Mouse (Mus musculus) myocyte (in vitro differentiated cells): ENCODE data around the gene Jmjd1c. TPM values are rescaled to one million over a fixed set of nuclear protein-coding genes. Genes with fewer than 3 reads are reported as not detected.

Experiments
- H3K27me3 ChIP-seq: one replicate; pipeline ENCODE4 v1.6.1; 2011; ENCODE audit not compliant: control insufficient read depth, insufficient read depth, insufficient read length
- H3K36me3 ChIP-seq: one replicate; pipeline ENCODE4 v1.6.1; 2011; ENCODE audit not compliant: control insufficient read depth, insufficient read depth
- H3K4me2 ChIP-seq: one replicate; pipeline ENCODE4 v1.6.1; 2011; ENCODE audit warnings: low read depth, control low read depth
- H3K4me3 ChIP-seq: one replicate; pipeline ENCODE4 v1.5.1; 2011; ENCODE audit warnings: mild to moderate bottlenecking, control low read depth, moderate library complexity
- H3K79me2 ChIP-seq: one replicate; pipeline ENCODE4 v1.6.1; 2011; ENCODE audit not compliant: control insufficient read depth, insufficient read depth
- H3ac ChIP-seq: one replicate; pipeline ENCODE4 v1.6.1; 2011; ENCODE audit not compliant: control insufficient read depth, insufficient read length
- CEBPB ChIP-seq: IDR thresholded peaks from 2 replicates; pipeline ENCODE4 v1.6.1; 2011; ENCODE audit warnings: mild to moderate bottlenecking, moderate library complexity; ENCODE audit not compliant: poor library complexity, insufficient read depth, severe bottlenecking
- E2F4 ChIP-seq: IDR thresholded peaks from one replicate; pipeline ENCODE4 v1.6.1; 2011; ENCODE audit warnings: mild to moderate bottlenecking, control low read depth, moderate library complexity; ENCODE audit not compliant: insufficient read depth
- MAX ChIP-seq: IDR thresholded peaks from one replicate; pipeline ENCODE4 v1.6.1; 2011; ENCODE audit warnings: low read depth, mild to moderate bottlenecking, control low read depth
- MYOD1 ChIP-seq, 3 experiments: IDR thresholded peaks; one replicate each; pipeline ENCODE4 v1.6.1; 2011; ENCODE audit warnings: control low read depth in 2 of 3, low read depth in 2 of 3, mild to moderate bottlenecking in 2 of 3, moderate library complexity in 1 of 3; ENCODE audit not compliant: insufficient read length in 2 of 3, control insufficient read depth in 1 of 3
- MYOG ChIP-seq, 3 experiments: IDR thresholded peaks; one replicate each; pipeline ENCODE4 v1.6.1; 2011; ENCODE audit warnings: control low read depth in 2 of 3, low read depth in 2 of 3, mild to moderate bottlenecking in 2 of 3; ENCODE audit not compliant: insufficient read length in 2 of 3, control insufficient read depth in 1 of 3, insufficient read depth in 1 of 3
- POLR2A ChIP-seq: IDR thresholded peaks from one replicate; pipeline ENCODE4 v1.6.1; 2011; ENCODE audit warnings: low read depth, mild to moderate bottlenecking, control low read depth, moderate library complexity; ENCODE audit not compliant: insufficient read length
- POLR2AphosphoS2 ChIP-seq: IDR thresholded peaks from one replicate; pipeline ENCODE4 v1.6.1; 2011; ENCODE audit warnings: low read depth, control low read depth; ENCODE audit not compliant: insufficient read length
- REST ChIP-seq: IDR thresholded peaks from one replicate; pipeline ENCODE4 v1.6.1; 2011; ENCODE audit warnings: mild to moderate bottlenecking, control low read depth, moderate library complexity; ENCODE audit not compliant: insufficient read depth, insufficient read length
- SRF ChIP-seq: IDR thresholded peaks from one replicate; pipeline ENCODE4 v1.6.1; 2011; ENCODE audit warnings: low read depth; ENCODE audit not compliant: control insufficient read depth, insufficient read length
- TCF12 ChIP-seq: IDR thresholded peaks from one replicate; pipeline ENCODE4 v1.6.1; 2011; ENCODE audit warnings: mild to moderate bottlenecking, control low read depth; ENCODE audit not compliant: poor library complexity, insufficient read depth, severe bottlenecking
- TCF3 ChIP-seq: IDR thresholded peaks from one replicate; pipeline ENCODE4 v1.6.1; 2011; ENCODE audit warnings: low read depth, control low read depth; ENCODE audit not compliant: insufficient read length
- USF1 ChIP-seq: IDR thresholded peaks from one replicate; pipeline ENCODE4 v1.6.1; 2011; ENCODE audit warnings: low read depth, mild to moderate bottlenecking, control low read depth, moderate library complexity
- polyA plus RNA-seq: library from polyadenylated mRNA; unstranded; fragments of >200 nt; fragmentation: generic; extraction: Trizol; gene quantifications from one replicate; pipeline ENCODE4 v1.2.1, GENCODE M21; 2012; ENCODE audit warnings: missing spikeins

The Jmjd1c gene
- polyA plus RNA-seq, 1 experiment, result 5.6 TPM

DNA sequence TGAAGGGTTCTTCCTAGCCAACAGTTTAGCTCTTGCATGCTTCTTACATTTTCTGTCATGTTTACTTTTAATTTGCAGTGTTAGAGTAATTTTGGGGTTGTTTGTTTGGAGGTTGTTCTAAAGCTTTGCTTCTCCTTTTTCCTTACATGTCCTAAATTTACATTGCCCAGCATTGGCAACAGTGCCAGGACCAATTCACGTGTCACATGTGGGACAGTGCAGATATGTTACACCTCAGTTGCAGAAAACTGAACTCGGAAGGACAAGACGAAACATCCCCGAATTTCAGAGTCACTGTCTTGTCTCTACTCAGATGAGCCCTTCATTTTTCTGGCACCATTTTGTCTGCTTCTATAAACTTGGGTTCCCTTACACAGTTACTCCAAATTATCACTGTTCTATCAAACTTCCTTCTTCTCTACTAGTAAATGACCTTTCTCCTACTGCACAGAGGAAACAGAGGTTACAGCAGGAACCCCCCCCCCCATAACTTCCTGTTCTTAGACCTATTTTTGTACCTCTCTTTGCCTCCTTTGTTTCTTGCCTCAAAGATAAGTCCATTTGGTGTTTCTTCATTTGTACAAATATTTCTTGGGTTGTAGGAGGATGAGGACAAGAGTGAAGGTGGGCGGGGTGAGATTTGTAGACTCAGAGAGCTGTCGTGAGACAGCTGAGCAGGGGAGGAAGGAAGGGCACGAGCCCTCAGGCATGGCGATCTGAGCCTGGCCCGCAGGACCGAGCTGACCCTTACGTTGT is 108.9 kb downstream of the Jmjd1c start:
- no peaks in the 10 kb centered on the region for H3K36me3 ChIP-seq
- no peaks in the 10 kb centered on the region for H3K27me3 ChIP-seq
- no peak for TF ChIP-seq TCF12
- TF ChIP-seq MYOD1 (IDR thresholded peaks at IDR 0.05; ENCODE audit: control insufficient read depth in 1 of 3, insufficient read length in 2 of 3, low read depth in 2 of 3), result no peak
- no peak for TF ChIP-seq MYOG (IDR thresholded peaks at IDR 0.05; ENCODE audit: control insufficient read depth in 1 of 3, insufficient read depth in 1 of 3, insufficient read length in 2 of 3, low read depth in 2 of 3)
- no peak for TF ChIP-seq E2F4
- TF ChIP-seq POLR2AphosphoS2, result no peak
- TF ChIP-seq CEBPB, result no peak
- TF ChIP-seq SRF, result no peak
- no peak for TF ChIP-seq MAX
- no peak for TF ChIP-seq USF1
- TF ChIP-seq REST, result no peak
- TF ChIP-seq POLR2A, result no peak
- TF ChIP-seq TCF3, result no peak
- no peak overlapping the region for H3ac ChIP-seq
- no peak overlapping the region for H3K4me3 ChIP-seq
- no peak overlapping the region for H3K4me2 ChIP-seq
- peaks cover 99% of the 10 kb centered on the region for H3K79me2 ChIP-seq

GRCm38 (mm10) chr10:67207931-67208330 is 112.0 kb downstream of the Jmjd1c start:
- no peak overlapping the region for H3K4me2 ChIP-seq
- no peak overlapping the region for H3K4me3 ChIP-seq
- TF ChIP-seq TCF12, result no peak
- TF ChIP-seq SRF, result no peak
- no peak for TF ChIP-seq E2F4
- no peak for TF ChIP-seq POLR2A
- no peak for TF ChIP-seq MAX
- TF ChIP-seq TCF3, result no peak
- no peak for TF ChIP-seq CEBPB
- no peak for TF ChIP-seq POLR2AphosphoS2
- peaks cover 99% of the 10 kb centered on the region for H3K79me2 ChIP-seq
- H3K27me3 ChIP-seq, result no peaks in the 10 kb centered on the region
- no peaks in the 10 kb centered on the region for H3K36me3 ChIP-seq
- no peak overlapping the region for H3ac ChIP-seq

- Histone ChIP-seq H3K4me2 (no peak overlapping the region), H3K79me2 (peaks cover 99% of the 10 kb centered on the region), H3K27me3 (no peaks in the 10 kb centered on the region), H3K36me3 (no peaks in the 10 kb centered on the region), H3K4me3 (no peak overlapping the region), H3ac (no peak overlapping the region)
- TF ChIP-seq SRF, result no peak
- no peak for TF ChIP-seq USF1
- no peak for TF ChIP-seq REST
- no peak for TF ChIP-seq POLR2AphosphoS2
- TF ChIP-seq MYOD1 (IDR thresholded peaks at IDR 0.05; ENCODE audit: control insufficient read depth in 1 of 3, insufficient read length in 2 of 3, low read depth in 2 of 3), result no peak
- no peak for TF ChIP-seq MYOG (IDR thresholded peaks at IDR 0.05; ENCODE audit: control insufficient read depth in 1 of 3, insufficient read depth in 1 of 3, insufficient read length in 2 of 3, low read depth in 2 of 3)
- TF ChIP-seq TCF3, result no peak
- TF ChIP-seq CEBPB, result no peak
- no peak for TF ChIP-seq POLR2A
- no peak for TF ChIP-seq MAX
Observed at GRCm38 (mm10) chr10:67209916-67210675, 114.2 kb downstream of the Jmjd1c start.

- H3K4me2 ChIP-seq, result no peak overlapping the region
- H3ac ChIP-seq, result no peak overlapping the region
- peaks cover 8% of the 10 kb centered on the region for H3K36me3 ChIP-seq
- H3K27me3 ChIP-seq, result no peaks in the 10 kb centered on the region
- TF ChIP-seq MAX, result no peak
- no peak for TF ChIP-seq USF1
- no peak for TF ChIP-seq CEBPB
- TF ChIP-seq SRF, result no peak
- TF ChIP-seq REST, result no peak
- TF ChIP-seq POLR2A, result no peak
- TF ChIP-seq TCF12, result no peak
- no peak for TF ChIP-seq POLR2AphosphoS2
- TF ChIP-seq MYOD1 (IDR thresholded peaks at IDR 0.05; ENCODE audit: control insufficient read depth in 1 of 3, insufficient read length in 2 of 3, low read depth in 2 of 3), result no peak
- TF ChIP-seq MYOG (IDR thresholded peaks at IDR 0.05; ENCODE audit: control insufficient read depth in 1 of 3, insufficient read depth in 1 of 3, insufficient read length in 2 of 3, low read depth in 2 of 3), result no peak
- no peak for TF ChIP-seq E2F4
- TF ChIP-seq TCF3, result no peak
- peaks cover 90% of the 10 kb centered on the region for H3K79me2 ChIP-seq
- H3K4me3 ChIP-seq, result no peak overlapping the region
Observed at GRCm38 (mm10) chr10:67212031-67212430, 116.1 kb downstream of the Jmjd1c start.
